Mouse (Mus musculus): Measurements from ENCODE around the gene Sstr3.
A peak's percentile ranks its signal among the peaks of the same experiment; 100 is the strongest.

Gene Sstr3

DNA sequence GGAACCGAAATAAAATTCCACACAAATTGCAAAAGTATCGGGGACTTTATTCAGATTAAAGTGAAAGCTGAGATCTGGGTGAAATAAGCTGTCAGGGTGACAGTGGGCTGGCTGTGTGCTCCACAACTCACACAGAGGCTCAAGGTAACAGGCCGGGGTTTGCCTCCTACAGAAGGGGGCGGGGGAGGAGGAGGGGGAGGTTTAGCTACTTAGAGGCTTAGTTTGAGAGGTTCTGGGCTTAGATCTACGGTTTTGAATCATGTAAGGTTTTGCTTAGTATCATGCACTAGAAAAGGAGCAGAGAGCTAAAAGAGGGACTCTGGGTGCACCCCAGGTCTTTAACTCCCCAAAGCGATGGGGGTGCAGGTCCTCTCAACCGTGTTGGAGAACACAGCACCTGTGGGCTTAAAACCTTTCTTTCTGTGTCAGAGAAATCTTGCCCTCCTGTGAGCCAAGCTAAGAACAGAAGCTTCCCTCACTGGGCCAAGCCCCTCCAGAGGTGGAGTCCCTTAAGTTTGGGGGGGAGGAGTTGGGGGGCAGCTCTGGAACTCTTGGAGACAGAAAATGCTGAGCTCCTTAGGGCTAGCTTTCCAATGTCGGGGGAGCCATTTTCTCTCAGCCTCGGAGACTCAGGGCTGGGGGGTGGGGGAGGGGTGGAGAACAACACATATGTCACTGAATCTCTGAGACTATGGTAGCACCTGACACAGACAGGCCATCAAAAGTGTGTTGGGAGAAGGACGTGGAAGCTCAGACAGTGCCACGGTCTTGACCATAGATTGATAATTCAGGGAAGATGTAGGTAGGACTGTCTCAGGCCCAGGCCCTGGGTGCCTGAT, 14.9 kb upstream of the Sstr3 start:
- no peak for DNase-seq

DNA sequence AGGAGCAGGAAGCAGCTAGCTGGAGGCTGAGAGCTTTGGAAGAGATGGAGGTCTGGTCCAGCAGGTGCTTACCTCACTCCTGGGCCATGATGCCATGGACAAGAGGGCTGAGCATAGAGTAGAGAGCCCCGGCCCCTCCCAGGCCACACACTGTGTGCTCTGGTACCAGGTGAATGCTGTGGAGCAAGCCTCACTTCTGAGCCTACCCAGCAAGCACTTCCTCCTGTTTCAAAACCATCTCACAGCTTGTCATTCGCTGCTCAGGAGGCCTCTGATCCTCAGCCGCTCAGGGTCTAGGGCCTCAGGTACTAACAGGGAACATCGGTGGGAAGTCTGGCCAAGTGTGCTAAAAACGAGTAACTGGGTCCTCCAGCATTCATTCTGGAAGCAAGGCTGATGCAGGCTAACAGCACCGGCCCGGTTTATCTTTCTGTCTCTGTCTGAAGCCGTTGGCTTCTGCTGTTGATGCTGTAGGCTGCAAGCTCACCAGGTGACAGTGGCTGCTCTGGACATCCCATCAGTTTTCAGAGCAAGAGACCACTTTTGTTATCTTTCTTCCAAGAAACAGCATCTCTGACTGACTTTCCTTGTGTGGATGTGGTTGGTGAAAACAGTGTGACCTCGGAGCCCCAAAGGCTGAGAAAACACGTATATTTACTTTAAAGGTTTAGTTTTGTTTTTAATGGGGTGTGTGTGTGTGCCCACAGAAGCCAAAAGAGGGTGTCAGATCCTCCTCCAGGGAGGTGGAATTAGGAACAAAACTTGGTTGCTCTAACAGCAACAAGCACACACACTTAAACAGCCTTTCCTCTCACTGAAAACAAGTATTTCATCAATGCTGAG, 13.4 kb upstream of the Sstr3 start:
- no peak for DNase-seq

DNA sequence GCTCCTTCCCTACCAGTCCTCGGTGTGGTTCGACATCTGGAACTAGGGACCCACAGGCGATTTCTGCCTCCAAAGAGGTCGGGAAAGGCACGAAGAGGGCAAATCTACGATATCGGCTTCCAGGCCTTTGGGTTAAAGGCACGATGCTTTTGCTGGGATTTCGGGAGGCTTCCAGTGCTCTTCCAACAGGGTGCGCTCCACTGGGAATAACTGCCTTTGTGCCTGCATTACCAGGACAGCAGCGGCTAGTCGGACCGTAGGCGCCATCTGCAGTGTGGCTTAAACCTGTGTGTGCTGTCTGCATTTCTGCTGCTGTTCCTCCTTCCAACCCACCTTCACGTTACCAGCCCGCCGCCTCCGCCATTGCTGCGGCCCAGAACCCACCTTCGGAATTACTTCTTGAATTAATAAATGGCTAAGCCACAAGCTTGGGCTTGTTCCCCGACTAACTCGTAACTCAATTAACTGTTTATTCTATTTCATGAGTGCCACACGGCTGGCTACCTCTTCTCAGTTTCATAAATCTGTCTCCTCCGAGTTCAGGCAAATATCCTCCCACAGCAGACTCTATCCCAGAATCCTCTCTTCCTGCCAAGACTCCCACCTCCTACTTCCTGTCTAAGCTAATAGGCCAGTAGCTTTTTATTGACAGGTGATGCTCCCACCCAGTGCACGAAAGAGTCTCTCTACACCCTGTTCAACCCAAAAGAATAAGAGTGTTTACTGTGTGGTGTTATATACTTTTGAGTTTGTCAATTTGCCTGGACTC, 10.2 kb upstream of the Sstr3 start:
- DNase-seq, result no peak

GRCm38 (mm10) chr15:78549189-78549734, 4.8 kb upstream of the Sstr3 start:
- DNase-seq, result no peak

GRCm38 (mm10) chr15:78548711-78549110, 4.2 kb upstream of the Sstr3 start:
- DNase-seq, result no peak

DNA sequence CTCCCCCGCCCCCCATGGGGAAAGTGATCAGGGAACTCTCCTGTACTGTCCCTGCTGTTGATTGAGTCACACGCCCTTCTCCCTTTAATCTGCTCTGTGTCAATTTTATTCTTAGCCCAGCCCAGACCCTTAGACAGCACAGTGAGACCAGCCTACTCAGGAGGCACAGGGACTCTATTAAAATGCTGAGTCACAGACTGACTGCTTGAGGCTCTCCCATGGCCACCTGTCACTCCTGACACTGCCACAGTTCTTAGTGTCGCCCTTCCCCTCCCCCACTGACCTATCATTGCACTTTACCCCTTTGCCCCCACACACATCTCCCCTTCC, 3.8 kb upstream of the Sstr3 start:
- no peak for DNase-seq

DNA sequence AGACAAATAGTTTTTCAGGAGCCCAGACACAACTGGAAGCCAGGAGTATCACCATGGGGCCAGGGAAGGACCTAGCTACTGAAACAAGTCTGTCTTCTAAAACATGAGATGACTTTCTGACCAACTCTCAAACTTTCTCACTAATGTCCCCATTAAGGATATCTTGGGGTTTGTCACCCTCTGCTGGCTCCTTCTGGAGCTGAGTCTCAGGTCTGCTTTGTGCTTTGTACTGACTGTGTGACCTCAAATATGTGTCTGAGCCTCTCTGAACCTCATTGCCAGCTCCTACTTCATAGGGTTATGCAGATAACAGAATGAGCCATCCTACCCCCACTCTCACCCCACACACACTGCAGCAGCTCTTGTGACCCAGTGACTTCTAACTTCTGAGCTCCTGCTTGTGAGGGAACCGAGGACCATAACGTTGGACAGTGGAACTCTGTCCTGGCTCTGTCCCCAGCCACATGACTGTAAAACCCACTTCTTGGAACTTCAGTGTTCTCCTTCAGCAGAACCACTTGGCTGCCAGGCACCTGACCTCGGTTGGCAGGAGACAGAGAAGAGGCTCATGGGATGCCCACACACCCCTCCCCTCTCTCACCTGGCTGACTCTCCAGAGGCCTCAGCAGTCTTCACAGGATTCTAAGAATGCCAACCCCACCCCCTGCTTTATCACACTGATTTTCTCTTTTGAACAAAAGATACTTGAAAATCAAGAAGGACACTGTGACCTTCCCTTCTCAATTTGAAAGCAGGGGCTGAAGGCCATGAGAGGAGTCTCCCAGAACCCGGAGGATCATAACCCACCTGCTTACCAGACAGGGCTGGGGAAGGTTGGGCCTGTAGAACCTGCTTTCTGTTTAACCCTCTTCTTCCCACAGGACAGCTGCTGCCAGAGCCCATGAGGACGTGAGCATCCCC, 3.2 kb upstream of the Sstr3 start:
- DNase-seq, result no peak

GRCm38 (mm10) chr15:78546060-78546459, 1.6 kb upstream of the Sstr3 start:
- DNase-seq, result no peak

GRCm38 (mm10) chr15:78544041-78544440, 444 bp downstream of the Sstr3 start:
- DNase-seq, result no peak

DNA sequence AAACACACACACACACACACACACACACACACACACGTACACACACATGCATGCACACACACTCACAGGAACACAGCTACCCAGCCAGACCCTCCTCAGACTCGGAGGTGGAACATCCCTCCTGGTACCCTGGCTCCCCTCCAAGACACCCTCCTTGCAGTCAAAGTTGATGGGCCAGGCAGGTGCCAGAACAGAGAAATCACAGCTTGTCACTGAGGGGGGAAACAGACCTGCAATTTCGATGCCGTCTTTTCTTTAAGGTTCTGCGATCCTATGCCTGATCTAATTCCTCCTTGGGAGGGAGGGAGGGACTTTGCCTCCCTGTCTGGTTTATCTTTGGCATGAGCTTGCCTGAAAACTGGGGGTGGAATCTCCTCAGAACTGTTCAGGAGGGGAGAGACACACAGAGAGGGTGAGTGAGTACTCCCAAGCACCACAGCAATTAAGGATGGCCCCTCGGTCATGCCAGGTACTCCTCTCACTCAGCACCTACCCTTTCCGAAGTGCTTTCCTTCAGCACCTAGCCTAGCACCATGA, 1.6 kb downstream of the Sstr3 start:
- DNase-seq, result no peak

- no peak for DNase-seq
These were observed 2.3 kb downstream of the Sstr3 start for GRCm38 (mm10) chr15:78542098-78542766.

DNA sequence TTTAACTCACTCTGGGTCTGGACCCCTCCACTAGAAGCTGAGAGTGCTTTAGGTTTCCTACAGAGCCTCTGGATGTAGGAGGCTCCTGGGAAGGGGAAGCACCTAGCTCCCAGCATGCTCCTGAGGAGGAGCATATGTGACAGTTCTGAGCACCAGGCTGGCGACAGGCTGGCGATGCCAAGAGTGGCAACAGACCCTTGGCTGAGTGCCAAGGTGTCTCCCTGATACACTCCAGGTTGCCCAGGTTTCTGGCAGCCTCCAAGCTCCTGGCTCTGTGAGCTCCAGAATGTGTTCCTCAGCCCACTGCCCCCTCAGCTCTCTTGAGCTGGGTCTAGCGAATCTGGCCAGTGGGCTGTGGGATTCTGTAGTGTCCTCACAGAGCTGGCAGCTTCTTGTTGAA, 2.9 kb downstream of the Sstr3 start:
- DNase-seq, result no peak

DNA sequence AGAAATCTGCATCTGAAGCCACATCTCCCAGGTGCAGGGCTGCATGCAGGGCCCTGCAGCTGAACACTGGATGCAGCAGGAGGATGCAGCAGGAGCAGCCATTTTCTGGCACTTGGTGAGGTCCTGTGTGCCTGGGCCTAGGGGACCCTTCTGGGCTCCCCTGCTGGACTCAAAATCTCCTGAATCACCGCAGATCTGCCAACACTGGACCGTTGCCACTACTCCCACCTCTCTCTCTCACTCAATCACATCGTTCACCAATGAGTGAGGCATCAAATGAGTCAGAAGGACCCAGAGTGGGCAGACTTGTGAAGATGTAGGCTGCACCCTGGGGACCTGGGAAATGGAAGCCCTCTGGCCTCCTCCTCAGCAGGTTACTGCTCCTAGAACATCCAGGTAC, 3.4 kb downstream of the Sstr3 start:
- DNase-seq, result no peak

GRCm38 (mm10) chr15:78535723-78536421, 8.6 kb downstream of the Sstr3 start:
- DNase-seq, result no peak

- no peak for DNase-seq
These were observed 11.1 kb downstream of the Sstr3 start for GRCm38 (mm10) chr15:78533346-78533835.

GRCm38 (mm10) chr15:78532566-78533345, 11.7 kb downstream of the Sstr3 start:
- DNase-seq, result no peak

DNA sequence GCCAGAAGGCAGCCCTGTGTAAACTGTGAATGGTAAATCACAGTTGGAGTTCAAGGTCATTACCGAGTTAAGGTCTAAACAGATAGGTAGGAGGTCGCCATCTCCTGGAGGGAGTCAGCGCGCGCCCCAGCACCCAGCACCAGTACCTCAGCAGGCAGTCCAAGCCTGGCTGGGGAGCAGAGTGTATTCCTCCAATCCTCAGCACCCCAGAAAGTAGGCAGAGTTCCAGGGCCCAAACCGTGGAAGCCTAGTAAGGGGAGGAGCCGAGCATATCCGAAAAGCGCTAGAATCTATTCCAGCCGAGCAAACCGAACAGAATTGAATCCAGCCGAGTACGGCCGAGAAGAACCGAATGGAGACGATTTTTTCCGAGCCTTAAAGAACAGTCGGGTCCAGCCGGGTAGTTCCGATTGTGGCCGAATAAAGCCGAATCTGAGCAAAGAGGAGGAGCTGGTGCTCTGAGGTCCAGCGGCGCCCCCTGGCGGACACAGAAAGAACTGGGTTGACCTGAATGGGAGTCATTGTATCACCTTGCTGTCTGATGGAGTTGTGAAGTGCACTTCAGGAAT, 12.5 kb downstream of the Sstr3 start:
- DNase-seq, result peak; percentile 87 to 91

GRCm38 (mm10) chr15:78531451-78531720, 13.1 kb downstream of the Sstr3 start:
- DNase-seq, result no peak
